Mouse (Mus musculus) ES-E14 (cell line): ENCODE measurements at regions not wholly inside any gene's neighbourhood (a gene's known extent, or its start where the extent isn't known, plus 50 kb on each side); places are given as distances from the start of the nearest gene placed in this dataset.

Source experiments
- DNase-seq: peaks from one replicate; pipeline ENCODE4 v3.0.0-alpha.2; 2013; ENCODE audit warnings: low read depth, low spot score
- H3K27ac ChIP-seq: 2 replicates; pipeline ENCODE4 v1.5.1; 2012; ENCODE audit warnings: low read depth, mild to moderate bottlenecking, low read length, moderate library complexity, mixed read lengths; ENCODE audit not compliant: poor library complexity, insufficient read depth, severe bottlenecking
- H3K36me3 ChIP-seq: 2 replicates; pipeline ENCODE4 v1.6.1; 2012; ENCODE audit warnings: mild to moderate bottlenecking, low read length, moderate library complexity, mixed read lengths; ENCODE audit not compliant: control insufficient read depth, poor library complexity, insufficient read depth, severe bottlenecking
- H3K4me1 ChIP-seq, 2 experiments: fragments of 150-350 bp in 1 of 2; sonication (generic) in 1 of 2; 2 replicates each; pipeline ENCODE4 v1.6.1; 2012; ENCODE audit warnings: low read length in 2 of 2, mild to moderate bottlenecking in 1 of 2, mixed read lengths in 1 of 2; ENCODE audit not compliant: control insufficient read depth in 2 of 2, insufficient read depth in 2 of 2, poor library complexity in 1 of 2
- H3K4me3 ChIP-seq, 2 experiments: fragments of 150-350 bp in 1 of 2; sonication (generic) in 1 of 2; 2 replicates each; pipeline ENCODE4 v1.5.1; 2012; ENCODE audit warnings: low read length in 2 of 2, low read depth in 1 of 2, mild to moderate bottlenecking in 1 of 2, mixed read lengths in 1 of 2; ENCODE audit not compliant: insufficient read depth in 1 of 2, poor library complexity in 1 of 2, severe bottlenecking in 1 of 2
- H3K9ac ChIP-seq: 2 replicates; pipeline ENCODE4 v1.6.1; 2012; ENCODE audit warnings: low read depth, mild to moderate bottlenecking, low read length, mixed read lengths; ENCODE audit not compliant: poor library complexity, insufficient read depth, severe bottlenecking
- H3K9me3 ChIP-seq: fragments of 150-350 bp; sonication (generic); 2 replicates; pipeline ENCODE4 v1.6.1; 2012; ENCODE audit warnings: low read depth, mild to moderate bottlenecking, low read length; ENCODE audit not compliant: control insufficient read depth, insufficient read depth
- CHD2 ChIP-seq: IDR thresholded peaks from 2 replicates; pipeline ENCODE4 v1.6.1; 2014; ENCODE audit warnings: mild to moderate bottlenecking, low read depth, low read length, inconsistent platforms
- HCFC1 ChIP-seq: IDR thresholded peaks from 2 replicates; pipeline ENCODE4 v1.6.1; 2012; ENCODE audit warnings: low read length, inconsistent platforms, borderline replicate concordance; ENCODE audit not compliant: insufficient read depth
- MAFK ChIP-seq: IDR thresholded peaks from 2 replicates; pipeline ENCODE4 v1.6.1; 2014; ENCODE audit warnings: mild to moderate bottlenecking, low read depth, low read length, inconsistent platforms; ENCODE audit not compliant: insufficient read depth
- ZC3H11A ChIP-seq: IDR thresholded peaks from 2 replicates; pipeline ENCODE4 v1.6.1; 2012; ENCODE audit warnings: low read depth, mild to moderate bottlenecking, inconsistent platforms, low read length, borderline replicate concordance
- ZNF384 ChIP-seq: IDR thresholded peaks from 2 replicates; pipeline ENCODE4 v1.6.1; 2012; ENCODE audit warnings: low read depth, low read length, inconsistent platforms
- in situ Hi-C, 2 experiments: fragments of 600-800 bp; cut with MboI; formaldehyde crosslinking; loops; one replicate each; pipeline ENCODE4 v1.15.1; 2025; ENCODE audit warnings: low sequenced_read_pairs in 2 of 2, inconsistent platforms in 1 of 2; ENCODE audit not compliant: unreplicated experiment in 2 of 2

DNA sequence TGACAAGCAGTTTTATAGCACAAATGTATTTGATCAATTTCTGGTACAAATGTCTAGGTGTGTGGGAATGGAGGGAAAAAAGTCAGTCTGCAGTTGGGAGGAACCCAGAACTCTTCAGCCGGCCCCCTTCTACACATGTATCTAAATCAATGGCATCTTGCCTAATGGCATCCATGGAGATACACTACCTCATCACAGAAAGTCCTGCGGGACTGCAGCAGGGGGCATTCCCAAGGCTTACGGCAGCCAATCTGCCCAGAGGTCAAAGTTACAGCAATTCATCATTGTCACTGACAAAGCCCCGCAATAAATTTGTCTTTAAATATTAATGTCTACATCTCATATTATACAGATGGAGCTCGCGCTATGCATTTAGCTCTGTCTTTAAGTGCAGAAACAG is 135.7 kb upstream of the Arhgap5 start:
- in situ Hi-C loops = no loop called here
- Histone ChIP-seq H3K4me1 (peaks cover 0 to 7% of the 10 kb centered on the region in 2 experiments; a peak in 1 of 4 replicates), H3K27ac (no peak overlapping the region), H3K9ac (no peak overlapping the region), H3K4me3 (no peak overlapping the region), H3K9me3 (no peaks in the 10 kb centered on the region), H3K36me3 (no peaks in the 10 kb centered on the region)
- TF ChIP-seq CHD2 (no peak), HCFC1 (no peak), ZNF384 (no peak), MAFK (no peak), ZC3H11A (no peak)
- no peak for DNase-seq

DNA sequence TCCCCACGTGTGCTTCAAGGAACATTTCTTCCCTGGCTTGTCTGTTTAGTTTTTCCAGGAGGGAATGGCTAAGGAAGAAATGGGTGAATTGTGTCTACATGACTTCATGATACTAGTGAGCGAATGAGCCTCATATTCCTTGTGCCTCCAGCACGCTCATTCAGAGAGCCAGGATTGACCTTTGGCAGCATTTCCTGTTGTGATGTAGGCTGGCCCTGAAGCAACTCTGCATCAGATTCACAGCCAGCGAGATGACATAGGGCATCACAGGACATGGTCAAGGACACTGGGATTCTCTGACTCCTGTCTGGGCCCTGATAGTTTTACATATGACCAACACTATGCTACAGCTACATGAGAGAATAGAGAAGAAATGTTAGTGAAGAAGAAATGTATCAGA is 135.3 kb upstream of the Arhgap5 start:
- in situ Hi-C loops = no loop called here
- H3K27ac ChIP-seq = no peak overlapping the region
- H3K4me3 ChIP-seq = no peak overlapping the region
- H3K4me1 ChIP-seq = peaks cover 0 to 7% of the 10 kb centered on the region in 2 experiments; a peak in 1 of 4 replicates
- H3K9ac ChIP-seq = no peak overlapping the region
- no peaks in the 10 kb centered on the region for H3K36me3 ChIP-seq
- TF ChIP-seq HCFC1 = no peak
- no peak for TF ChIP-seq MAFK
- no peak for TF ChIP-seq ZNF384
- TF ChIP-seq ZC3H11A = no peak
- no peak for TF ChIP-seq CHD2
- no peaks in the 10 kb centered on the region for H3K9me3 ChIP-seq
- DNase-seq = no peak

DNA sequence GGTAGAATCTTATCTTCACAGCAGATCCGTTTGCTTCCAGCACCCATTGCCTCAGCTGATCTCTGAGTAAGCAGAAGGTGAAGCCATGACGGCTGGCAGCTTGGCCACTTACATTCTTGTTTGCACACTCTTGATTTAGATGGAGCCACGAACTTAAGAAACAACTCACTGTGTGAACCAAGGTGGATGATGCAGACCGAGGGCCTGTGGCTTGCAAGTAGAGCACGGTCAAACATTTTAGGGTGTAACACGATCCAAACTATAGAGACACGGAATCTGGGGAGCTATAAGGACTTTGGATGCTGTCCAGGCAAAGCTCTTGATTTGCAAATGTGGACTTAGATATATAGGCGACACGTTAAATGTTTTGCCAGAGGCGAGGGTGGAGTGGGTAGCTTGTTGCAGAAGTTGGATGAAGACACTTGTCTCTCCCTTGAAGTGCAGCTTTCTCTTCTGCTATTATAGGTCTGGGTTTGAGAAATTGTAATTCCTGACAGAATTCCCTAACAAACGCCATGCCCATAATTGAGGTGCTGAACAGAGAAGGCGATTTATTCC is 133.5 kb upstream of the Arhgap5 start:
- TF ChIP-seq ZNF384 (no peak), ZC3H11A (no peak), MAFK (no peak), HCFC1 (no peak), CHD2 (no peak)
- no peaks in the 10 kb centered on the region for H3K36me3 ChIP-seq
- no peak overlapping the region for H3K9ac ChIP-seq
- in situ Hi-C loops = no loop called here
- no peaks in the 10 kb centered on the region for H3K9me3 ChIP-seq
- peaks cover 0 to 7% of the 10 kb centered on the region in 2 experiments; a peak in 1 of 4 replicates for H3K4me1 ChIP-seq
- H3K4me3 ChIP-seq = no peak overlapping the region
- DNase-seq = no peak
- no peak overlapping the region for H3K27ac ChIP-seq

DNA sequence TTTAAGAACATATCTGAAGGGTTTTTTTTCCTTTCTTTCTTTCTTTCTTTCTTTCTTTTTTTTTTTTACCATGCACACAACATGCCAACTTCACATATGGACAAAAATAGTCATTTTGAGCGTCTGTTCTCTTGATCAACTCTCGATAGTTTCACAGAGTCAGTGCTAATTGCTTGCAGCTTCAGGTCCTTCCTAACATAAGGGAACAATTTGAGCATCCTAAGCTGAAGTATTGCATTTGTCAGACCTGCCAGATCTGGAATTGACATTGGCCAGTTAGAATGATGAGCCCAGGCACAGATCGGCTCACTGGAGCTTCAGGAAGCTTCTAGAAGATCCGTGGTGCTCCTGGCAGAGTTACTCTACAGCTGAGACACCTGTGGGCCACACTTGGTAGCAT is 128.7 kb upstream of the Arhgap5 start:
- Histone ChIP-seq H3K27ac (no peak overlapping the region), H3K9me3 (no peaks in the 10 kb centered on the region), H3K4me3 (no peak overlapping the region), H3K4me1 (peaks cover 0 to 2% of the 10 kb centered on the region in 2 experiments; a peak in 2 of 4 replicates), H3K36me3 (no peaks in the 10 kb centered on the region), H3K9ac (no peak overlapping the region)
- DNase-seq = no peak
- in situ Hi-C loops = no loop called here
- TF ChIP-seq HCFC1 = no peak
- TF ChIP-seq MAFK = no peak
- TF ChIP-seq ZNF384 = no peak
- TF ChIP-seq CHD2 = no peak
- no peak for TF ChIP-seq ZC3H11A
